Mouse (Mus musculus) heart, postnatal 0 days (tissue): ENCODE measurements around the gene Mau2.

ENCODE experiments used
- CTCF ChIP-seq: IDR thresholded peaks from 2 replicates; pipeline ENCODE4 v1.5.1; 2016; ENCODE audit warnings: antibody characterized with exemption, control low read depth, low read depth
- EP300 ChIP-seq: IDR thresholded peaks from 2 replicates; pipeline ENCODE4 v1.6.1; 2016; ENCODE audit warnings: antibody characterized with exemption, low read depth

DNA sequence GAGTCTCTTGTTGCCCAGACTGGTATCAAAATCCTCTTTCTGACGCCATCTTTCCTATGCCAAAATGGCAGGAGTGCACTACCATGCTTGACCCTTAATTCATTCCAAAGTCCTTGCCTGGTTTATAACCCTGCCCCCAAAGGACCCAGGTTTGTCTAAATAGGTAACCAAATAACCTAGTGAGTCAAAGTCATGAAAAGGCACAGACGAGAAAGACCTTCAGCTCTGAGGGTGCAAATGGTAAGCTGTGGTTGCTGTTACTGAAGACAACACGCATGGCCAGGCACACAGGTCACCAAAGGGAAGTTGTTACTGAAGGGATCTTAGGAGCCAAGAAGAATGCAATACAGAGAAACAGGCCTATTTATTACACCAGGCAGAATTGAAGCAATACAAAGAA is 43.8 kb downstream of the Mau2 start:
- TF ChIP-seq CTCF (no peak), EP300 (no peak)
